Mouse (Mus musculus) splenic B cell, adult 2 months (primary cell): ENCODE data around the gene Slc13a3.

Experiments
- DNase-seq: peaks from one replicate; pipeline ENCODE4 v3.0.0-alpha.2; 2011; ENCODE audit warnings: low read depth, low spot score
- H3K27me3 ChIP-seq: 2 replicates; pipeline ENCODE4 v1.6.1; 2012; ENCODE audit warnings: mild to moderate bottlenecking, low read length, moderate library complexity, mixed read lengths; ENCODE audit not compliant: control insufficient read depth, poor library complexity, insufficient read depth, severe bottlenecking
- H3K36me3 ChIP-seq: 2 replicates; pipeline ENCODE4 v1.6.1; 2012; ENCODE audit warnings: mild to moderate bottlenecking, low read length, moderate library complexity, mixed read lengths; ENCODE audit not compliant: control insufficient read depth, poor library complexity, insufficient read depth, severe bottlenecking

Gene Slc13a3

GRCm38 (mm10) chr2:165375478-165375877, 97.6 kb downstream of the Slc13a3 start:
- no peak for DNase-seq
- H3K36me3 ChIP-seq = no peaks in the 10 kb centered on the region
- no peaks in the 10 kb centered on the region for H3K27me3 ChIP-seq

GRCm38 (mm10) chr2:165371066-165371465, 102.0 kb downstream of the Slc13a3 start:
- no peaks in the 10 kb centered on the region for H3K36me3 ChIP-seq
- DNase-seq = no peak
- H3K27me3 ChIP-seq = no peaks in the 10 kb centered on the region

- H3K27me3 ChIP-seq = no peaks in the 10 kb centered on the region
- H3K36me3 ChIP-seq = no peaks in the 10 kb centered on the region
- DNase-seq = no peak
These were observed 102.7 kb downstream of the Slc13a3 start for GRCm38 (mm10) chr2:165370348-165370747.

GRCm38 (mm10) chr2:165368496-165368895, 104.5 kb downstream of the Slc13a3 start, which contains the start of gene Zfp663:
Zfp663 (minus strand) TSS chr2:165368729.
- no peak for DNase-seq
- Histone ChIP-seq H3K27me3 (no peaks in the 10 kb centered on the region), H3K36me3 (no peaks in the 10 kb centered on the region)

- no peak for DNase-seq
- no peaks in the 10 kb centered on the region for H3K27me3 ChIP-seq
- no peaks in the 10 kb centered on the region for H3K36me3 ChIP-seq
These were observed 105.1 kb downstream of the Slc13a3 start for GRCm38 (mm10) chr2:165367868-165368439.

GRCm38 (mm10) chr2:165367047-165367520, 105.9 kb downstream of the Slc13a3 start:
- Histone ChIP-seq H3K27me3 (no peaks in the 10 kb centered on the region), H3K36me3 (no peaks in the 10 kb centered on the region)
- peak; percentile 21 for DNase-seq

GRCm38 (mm10) chr2:165364334-165365091, 108.5 kb downstream of the Slc13a3 start:
- H3K27me3 ChIP-seq = no peaks in the 10 kb centered on the region
- H3K36me3 ChIP-seq = no peaks in the 10 kb centered on the region
- peak; percentile 59 for DNase-seq

- no peaks in the 10 kb centered on the region for H3K27me3 ChIP-seq
- H3K36me3 ChIP-seq = no peaks in the 10 kb centered on the region
- DNase-seq = no peak
These were observed 109.7 kb downstream of the Slc13a3 start for GRCm38 (mm10) chr2:165363282-165363681.

- no peaks in the 10 kb centered on the region for H3K36me3 ChIP-seq
- no peaks in the 10 kb centered on the region for H3K27me3 ChIP-seq
- DNase-seq = peak; percentile 61
These were observed 112.2 kb downstream of the Slc13a3 start for GRCm38 (mm10) chr2:165360861-165361260.
